Mouse (Mus musculus) telencephalon, adult 2 months (tissue): ENCODE measurements around the gene Fam214a.
A peak's percentile ranks its signal among the peaks of the same experiment; 100 is the strongest.

Experiments
- DNase-seq: peaks from one replicate; pipeline ENCODE4 v3.0.0-alpha.2; 2011; ENCODE audit warnings: low read depth, low spot score

Gene Fam214a

GRCm38 (mm10) chr9:74952756-74953247, at the start of gene Fam214a:
Fam214a (plus strand) TSS chr9:74952884.
- peak; percentile 93 for DNase-seq

GRCm38 (mm10) chr9:74904866-74905508, 47.7 kb upstream of the Fam214a start:
- peak; percentile 44 for DNase-seq

- no peak for DNase-seq
These were observed 45.7 kb upstream of the Fam214a start for GRCm38 (mm10) chr9:74906951-74907350.

GRCm38 (mm10) chr9:74909245-74909644, 43.4 kb upstream of the Fam214a start:
- no peak for DNase-seq

- DNase-seq, result no peak
These were observed 42.4 kb upstream of the Fam214a start for GRCm38 (mm10) chr9:74910226-74910759.

GRCm38 (mm10) chr9:74911430-74911829, 41.3 kb upstream of the Fam214a start:
- no peak for DNase-seq

GRCm38 (mm10) chr9:74911919-74912318, 40.8 kb upstream of the Fam214a start:
- DNase-seq, result no peak

GRCm38 (mm10) chr9:74912619-74913376, 39.9 kb upstream of the Fam214a start:
- no peak for DNase-seq

- no peak for DNase-seq
These were observed 37.1 kb upstream of the Fam214a start for GRCm38 (mm10) chr9:74915611-74916010.

- no peak for DNase-seq
These were observed 32.2 kb upstream of the Fam214a start for GRCm38 (mm10) chr9:74920450-74920849.

GRCm38 (mm10) chr9:74921422-74921821, 31.3 kb upstream of the Fam214a start:
- DNase-seq, result no peak

GRCm38 (mm10) chr9:74922884-74923283, 29.8 kb upstream of the Fam214a start:
- no peak for DNase-seq

- DNase-seq, result no peak
These were observed 29.2 kb upstream of the Fam214a start for GRCm38 (mm10) chr9:74923291-74923977.

GRCm38 (mm10) chr9:74925220-74925769, 27.4 kb upstream of the Fam214a start:
- no peak for DNase-seq

GRCm38 (mm10) chr9:74929981-74930423, 22.7 kb upstream of the Fam214a start:
- DNase-seq, result no peak

- DNase-seq, result no peak
These were observed 22.0 kb upstream of the Fam214a start for GRCm38 (mm10) chr9:74930653-74931052.

GRCm38 (mm10) chr9:74935289-74935688, 17.4 kb upstream of the Fam214a start:
- DNase-seq, result no peak

GRCm38 (mm10) chr9:74937761-74938160, 14.9 kb upstream of the Fam214a start:
- DNase-seq, result no peak

GRCm38 (mm10) chr9:74938670-74939534, 13.8 kb upstream of the Fam214a start:
- DNase-seq, result no peak

- DNase-seq, result no peak
These were observed 5.8 kb upstream of the Fam214a start for GRCm38 (mm10) chr9:74946713-74947402.
